Mouse (Mus musculus): Measurements from ENCODE around the gene Kcnq4. TPM values are rescaled to one million over a fixed set of nuclear protein-coding genes. Genes with fewer than 3 reads are reported as not detected.
A peak's percentile ranks its signal among the peaks of the same experiment; 100 is the strongest.

Gene Kcnq4
- polyA plus RNA-seq, 1 experiment from 2014 or later = 0.54 TPM

GRCm38 (mm10) chr4:120749601-120750000 is 1.2 kb upstream of the Kcnq4 start:
- no peak overlapping the region for H3K4me3 ChIP-seq (ENCODE audit: control insufficient read depth in 1 of 2, insufficient read depth in 1 of 2, low read depth in 1 of 2, low read length in 2 of 2)
- H3K27me3 ChIP-seq (ENCODE audit: control insufficient read depth, insufficient read depth, low read length) = peaks cover 61% of the 10 kb centered on the region
- no peaks in the 10 kb centered on the region for H3K9me3 ChIP-seq (ENCODE audit: control insufficient read depth, low read length)
- H3K36me3 ChIP-seq (ENCODE audit: control insufficient read depth, insufficient read depth, low read length) = no peaks in the 10 kb centered on the region
- WGBS = 66% methylated on average over 2 of the region's 2 CpGs
- H3K4me2 ChIP-seq (ENCODE audit: low read length) = no peak overlapping the region
- H3K4me1 ChIP-seq (ENCODE audit: control insufficient read depth in 2 of 2, insufficient read depth in 2 of 2, low read length in 2 of 2) = peaks cover 4 to 5% of the 10 kb centered on the region in 2 experiments; a peak in 2 of 4 replicates
- no peak for ATAC-seq (ENCODE audit: insufficient number of reproducible peaks, insufficient read depth, low FRiP score, low read depth)
- no peak overlapping the region for H3K9ac ChIP-seq (ENCODE audit: low read length)
- no peak overlapping the region for H3K27ac ChIP-seq (replicated peaks in 1 of 2; ENCODE audit: control insufficient read depth in 1 of 2, insufficient read depth in 1 of 2, low read depth in 2 of 2, low read length in 2 of 2)

GRCm38 (mm10) chr4:120747243-120747792 is 1.1 kb downstream of the Kcnq4 start:
- no peaks in the 10 kb centered on the region for H3K9me3 ChIP-seq (ENCODE audit: control insufficient read depth, low read length)
- H3K9ac ChIP-seq (ENCODE audit: low read length) = peak overlapping the region; percentile 69
- under 1% methylated on average over 48 of the region's 75 CpGs for WGBS
- H3K27me3 ChIP-seq (ENCODE audit: control insufficient read depth, insufficient read depth, low read length) = peaks cover 67% of the 10 kb centered on the region
- no peaks in the 10 kb centered on the region for H3K36me3 ChIP-seq (ENCODE audit: control insufficient read depth, insufficient read depth, low read length)
- H3K27ac ChIP-seq (replicated peaks in 1 of 2; ENCODE audit: control insufficient read depth in 1 of 2, insufficient read depth in 1 of 2, low read depth in 2 of 2, low read length in 2 of 2) = no peak overlapping the region
- peaks cover 4 to 5% of the 10 kb centered on the region in 2 experiments; a peak in 2 of 4 replicates for H3K4me1 ChIP-seq (ENCODE audit: control insufficient read depth in 2 of 2, insufficient read depth in 2 of 2, low read length in 2 of 2)
- peak overlapping the region; percentile 100 for H3K4me2 ChIP-seq (ENCODE audit: low read length)
- peak; percentile 36 for ATAC-seq (ENCODE audit: insufficient number of reproducible peaks, insufficient read depth, low FRiP score, low read depth)
- peak overlapping the region; percentile 52 to 66 for H3K4me3 ChIP-seq (ENCODE audit: control insufficient read depth in 1 of 2, insufficient read depth in 1 of 2, low read depth in 1 of 2, low read length in 2 of 2)

GRCm38 (mm10) chr4:120746552-120747150 is 1.8 kb downstream of the Kcnq4 start:
- H3K36me3 ChIP-seq (ENCODE audit: control insufficient read depth, insufficient read depth, low read length) = no peaks in the 10 kb centered on the region
- peak overlapping the region; percentile 100 for H3K4me2 ChIP-seq (ENCODE audit: low read length)
- H3K27ac ChIP-seq (replicated peaks in 1 of 2; ENCODE audit: control insufficient read depth in 1 of 2, insufficient read depth in 1 of 2, low read depth in 2 of 2, low read length in 2 of 2) = no peak overlapping the region
- peak; percentile 24; the same call in 1 of the 2 replicates for ATAC-seq (ENCODE audit: insufficient number of reproducible peaks, insufficient read depth, low FRiP score, low read depth)
- WGBS = 8% methylated on average over 35 of the region's 53 CpGs
- H3K4me1 ChIP-seq (ENCODE audit: control insufficient read depth in 2 of 2, insufficient read depth in 2 of 2, low read length in 2 of 2) = peaks cover 4 to 5% of the 10 kb centered on the region in 2 experiments; a peak in 2 of 4 replicates
- peak overlapping the region; percentile 52 to 66 for H3K4me3 ChIP-seq (ENCODE audit: control insufficient read depth in 1 of 2, insufficient read depth in 1 of 2, low read depth in 1 of 2, low read length in 2 of 2)
- H3K27me3 ChIP-seq (ENCODE audit: control insufficient read depth, insufficient read depth, low read length) = peaks cover 70% of the 10 kb centered on the region
- no peaks in the 10 kb centered on the region for H3K9me3 ChIP-seq (ENCODE audit: control insufficient read depth, low read length)
- peak overlapping the region; percentile 69 for H3K9ac ChIP-seq (ENCODE audit: low read length)

- H3K27ac ChIP-seq (replicated peaks in 1 of 2; ENCODE audit: control insufficient read depth in 1 of 2, insufficient read depth in 1 of 2, low read depth in 2 of 2, low read length in 2 of 2) = no peak overlapping the region
- peak overlapping the region; percentile 100 for H3K4me2 ChIP-seq (ENCODE audit: low read length)
- H3K36me3 ChIP-seq (ENCODE audit: control insufficient read depth, insufficient read depth, low read length) = no peaks in the 10 kb centered on the region
- H3K4me1 ChIP-seq (ENCODE audit: control insufficient read depth in 2 of 2, insufficient read depth in 2 of 2, low read length in 2 of 2) = peaks cover 4 to 5% of the 10 kb centered on the region in 2 experiments; a peak in 2 of 4 replicates
- no peak overlapping the region for H3K9ac ChIP-seq (ENCODE audit: low read length)
- H3K9me3 ChIP-seq (ENCODE audit: control insufficient read depth, low read length) = no peaks in the 10 kb centered on the region
- no peak for ATAC-seq (ENCODE audit: insufficient number of reproducible peaks, insufficient read depth, low FRiP score, low read depth)
- H3K27me3 ChIP-seq (ENCODE audit: control insufficient read depth, insufficient read depth, low read length) = peaks cover 71% of the 10 kb centered on the region
- WGBS = 46% methylated on average over 10 of the region's 10 CpGs
- no peak overlapping the region for H3K4me3 ChIP-seq (ENCODE audit: control insufficient read depth in 1 of 2, insufficient read depth in 1 of 2, low read depth in 1 of 2, low read length in 2 of 2)
These were observed 2.5 kb downstream of the Kcnq4 start for GRCm38 (mm10) chr4:120745731-120746551.

GRCm38 (mm10) chr4:120743636-120744035 is 4.8 kb downstream of the Kcnq4 start:
- H3K9ac ChIP-seq (ENCODE audit: low read length) = no peak overlapping the region
- H3K4me2 ChIP-seq (ENCODE audit: low read length) = no peak overlapping the region
- no peaks in the 10 kb centered on the region for H3K36me3 ChIP-seq (ENCODE audit: control insufficient read depth, insufficient read depth, low read length)
- peaks cover 4 to 5% of the 10 kb centered on the region in 2 experiments; a peak in 2 of 4 replicates for H3K4me1 ChIP-seq (ENCODE audit: control insufficient read depth in 2 of 2, insufficient read depth in 2 of 2, low read length in 2 of 2)
- H3K4me3 ChIP-seq (ENCODE audit: control insufficient read depth in 1 of 2, insufficient read depth in 1 of 2, low read depth in 1 of 2, low read length in 2 of 2) = no peak overlapping the region
- 79% methylated on average over 3 of the region's 3 CpGs for WGBS
- peaks cover 66% of the 10 kb centered on the region for H3K27me3 ChIP-seq (ENCODE audit: control insufficient read depth, insufficient read depth, low read length)
- no peak for ATAC-seq (ENCODE audit: insufficient number of reproducible peaks, insufficient read depth, low FRiP score, low read depth)
- no peaks in the 10 kb centered on the region for H3K9me3 ChIP-seq (ENCODE audit: control insufficient read depth, low read length)
- H3K27ac ChIP-seq (replicated peaks in 1 of 2; ENCODE audit: control insufficient read depth in 1 of 2, insufficient read depth in 1 of 2, low read depth in 2 of 2, low read length in 2 of 2) = no peak overlapping the region

- ATAC-seq (ENCODE audit: insufficient number of reproducible peaks, insufficient read depth, low FRiP score, low read depth) = no peak
- H3K9me3 ChIP-seq (ENCODE audit: control insufficient read depth, low read length) = no peaks in the 10 kb centered on the region
- no peaks in the 10 kb centered on the region for H3K36me3 ChIP-seq (ENCODE audit: control insufficient read depth, insufficient read depth, low read length)
- peaks cover 62% of the 10 kb centered on the region for H3K27me3 ChIP-seq (ENCODE audit: control insufficient read depth, insufficient read depth, low read length)
- H3K4me1 ChIP-seq (ENCODE audit: control insufficient read depth in 2 of 2, insufficient read depth in 2 of 2, low read length in 2 of 2) = no peaks in the 10 kb centered on the region
- no peak overlapping the region for H3K4me2 ChIP-seq (ENCODE audit: low read length)
- no peak overlapping the region for H3K4me3 ChIP-seq (ENCODE audit: control insufficient read depth in 1 of 2, insufficient read depth in 1 of 2, low read depth in 1 of 2, low read length in 2 of 2)
- no peak overlapping the region for H3K9ac ChIP-seq (ENCODE audit: low read length)
- WGBS = 75% methylated on average over 6 of the region's 6 CpGs
- H3K27ac ChIP-seq (replicated peaks in 1 of 2; ENCODE audit: control insufficient read depth in 1 of 2, insufficient read depth in 1 of 2, low read depth in 2 of 2, low read length in 2 of 2) = no peak overlapping the region
These were observed 7.1 kb downstream of the Kcnq4 start for GRCm38 (mm10) chr4:120741303-120741702.

- Histone ChIP-seq H3K27ac (replicated peaks in 1 of 2; ENCODE audit: control insufficient read depth in 1 of 2, insufficient read depth in 1 of 2, low read depth in 2 of 2, low read length in 2 of 2) (no peak overlapping the region), H3K4me3 (ENCODE audit: control insufficient read depth in 1 of 2, insufficient read depth in 1 of 2, low read depth in 1 of 2, low read length in 2 of 2) (no peak overlapping the region), H3K9ac (ENCODE audit: low read length) (no peak overlapping the region), H3K4me2 (ENCODE audit: low read length) (no peak overlapping the region), H3K36me3 (ENCODE audit: control insufficient read depth, insufficient read depth, low read length) (no peaks in the 10 kb centered on the region), H3K4me1 (ENCODE audit: control insufficient read depth in 2 of 2, insufficient read depth in 2 of 2, low read length in 2 of 2) (peaks cover 9 to 18% of the 10 kb centered on the region in 2 experiments), H3K9me3 (ENCODE audit: control insufficient read depth, low read length) (no peaks in the 10 kb centered on the region), H3K27me3 (ENCODE audit: control insufficient read depth, insufficient read depth, low read length) (peaks cover 41% of the 10 kb centered on the region)
- 75% methylated on average over 5 of the region's 5 CpGs for WGBS
- no peak for ATAC-seq (ENCODE audit: insufficient number of reproducible peaks, insufficient read depth, low FRiP score, low read depth)
These were observed 14.3 kb downstream of the Kcnq4 start for GRCm38 (mm10) chr4:120734012-120734622.
